Mouse (Mus musculus) ES-Bruce4 (cell line): ENCODE measurements around the gene Olfr1179. TPM values are rescaled to one million over a fixed set of nuclear protein-coding genes. Genes with fewer than 3 reads are reported as not detected.
"Not testable (repeated sequence)": the region's sequence is repeated elsewhere in the genome, so short reads cannot be mapped to it uniquely, and the experiment has no call there.

Source experiments
- H3K27ac ChIP-seq: 2 replicates; pipeline ENCODE4 v1.5.1; 2012; ENCODE audit warnings: low read length, inconsistent platforms; ENCODE audit not compliant: insufficient read depth
- H3K27me3 ChIP-seq: 2 replicates; pipeline ENCODE4 v1.6.1; 2012; ENCODE audit warnings: mild to moderate bottlenecking, low read length, inconsistent platforms; ENCODE audit not compliant: control insufficient read depth, poor library complexity, insufficient read depth, severe bottlenecking
- H3K36me3 ChIP-seq: 2 replicates; pipeline ENCODE4 v1.6.1; 2012; ENCODE audit warnings: inconsistent platforms, mild to moderate bottlenecking, low read length, moderate library complexity; ENCODE audit not compliant: control insufficient read depth, poor library complexity, insufficient read depth, severe bottlenecking
- H3K4me1 ChIP-seq: one replicate; pipeline ENCODE4 v1.8.1; 2011; ENCODE audit warnings: low read length; ENCODE audit not compliant: control insufficient read depth, insufficient read depth
- H3K4me3 ChIP-seq: 2 replicates; pipeline ENCODE4 v1.5.1; 2011; ENCODE audit warnings: low read depth, mild to moderate bottlenecking, low read length
- H3K9ac ChIP-seq: 2 replicates; pipeline ENCODE4 v1.6.1; 2012; ENCODE audit warnings: low read depth, mild to moderate bottlenecking, inconsistent platforms; ENCODE audit not compliant: poor library complexity, severe bottlenecking
- H3K9me3 ChIP-seq: replicated peaks from 2 replicates; pipeline ENCODE4 v1.6.1; 2012; ENCODE audit warnings: mild to moderate bottlenecking, low read length, inconsistent platforms; ENCODE audit not compliant: control insufficient read depth, poor library complexity, insufficient read depth, severe bottlenecking
- CTCF ChIP-seq: IDR thresholded peaks from one replicate; pipeline ENCODE4 v1.8.1; 2011; ENCODE audit warnings: low read depth, low read length
- EP300 ChIP-seq: IDR thresholded peaks from 2 replicates; pipeline ENCODE4 v1.6.1; 2011; ENCODE audit warnings: low read depth, low read length; ENCODE audit not compliant: insufficient read depth
- POLR2A ChIP-seq: IDR thresholded peaks from one replicate; pipeline ENCODE4 v1.8.1; 2011; ENCODE audit warnings: low read length; ENCODE audit not compliant: insufficient read depth
- polyA plus RNA-seq: library from polyadenylated mRNA; stranded (reverse); fragments of >200 nt; gene quantifications from 2 replicates; pipeline ENCODE4 v1.2.4, GENCODE M21; 2011; ENCODE audit warnings: low read depth; ENCODE audit not compliant: missing spikeins, insufficient read depth, insufficient read length

The Olfr1179 gene
- not detected in 2 replicates for polyA plus RNA-seq

GRCm38 (mm10) chr2:88406353-88406752 is at the start of gene Olfr1179:
Gene Olfr1179, minus strand, starts transcription at chr2:88406453.
- H3K9me3 ChIP-seq = no peaks in the 10 kb centered on the region
- no peak for TF ChIP-seq EP300
- TF ChIP-seq POLR2A = no peak
- no peak for TF ChIP-seq CTCF
- H3K4me3 ChIP-seq = no peak within 1 kb of the TSS
- H3K27ac ChIP-seq = no peak within 1 kb of the TSS
- H3K36me3 ChIP-seq = no peaks in the 10 kb centered on the region
- no peaks in the 10 kb centered on the region for H3K4me1 ChIP-seq
- no peak within 1 kb of the TSS for H3K9ac ChIP-seq
- no peaks in the 10 kb centered on the region for H3K27me3 ChIP-seq

- not testable (repeated sequence) for H3K36me3 ChIP-seq
Observed at GRCm38 (mm10) chr2:88454567-88454966, 48.3 kb upstream of the Olfr1179 start, which contains the start of gene Olfr1183. Gene Olfr1183, plus strand, starts transcription at chr2:88454867.

GRCm38 (mm10) chr2:88449031-88449430 is 42.8 kb upstream of the Olfr1179 start, which contains the start of gene Gm13757:
Gene Gm13757, minus strand, starts transcription at chr2:88449131.
- Histone ChIP-seq H3K9ac (no peak within 1 kb of the TSS), H3K4me1 (no peaks in the 10 kb centered on the region), H3K9me3 (no peaks in the 10 kb centered on the region), H3K27me3 (no peaks in the 10 kb centered on the region), H3K36me3 (no peaks in the 10 kb centered on the region), H3K4me3 (no peak within 1 kb of the TSS), H3K27ac (no peak within 1 kb of the TSS)
- TF ChIP-seq CTCF = no peak

More at GRCm38 (mm10) chr2:88454567-88454966, 48.3 kb upstream of the Olfr1179 start, which contains the start of gene Olfr1183:
- H3K4me1 ChIP-seq, H3K27ac ChIP-seq, H3K9me3 ChIP-seq, H3K9ac ChIP-seq, H3K27me3 ChIP-seq, H3K4me3 ChIP-seq: not testable (repeated sequence)

GRCm38 (mm10) chr2:88426071-88426470 is 19.8 kb upstream of the Olfr1179 start, which contains the start of gene Olfr1181:
Gene Olfr1181, minus strand, starts transcription at chr2:88426171.
- Histone ChIP-seq H3K9me3 (no peaks in the 10 kb centered on the region), H3K4me1 (no peaks in the 10 kb centered on the region), H3K36me3 (no peaks in the 10 kb centered on the region), H3K9ac (no peak within 1 kb of the TSS), H3K4me3 (no peak within 1 kb of the TSS), H3K27me3 (no peaks in the 10 kb centered on the region), H3K27ac (no peak within 1 kb of the TSS)
- no peak for TF ChIP-seq EP300

GRCm38 (mm10) chr2:88419051-88419450 is 12.8 kb upstream of the Olfr1179 start, which contains the start of gene Olfr1180:
Gene Olfr1180, minus strand, starts transcription at chr2:88419151.
- Histone ChIP-seq H3K27me3 (no peaks in the 10 kb centered on the region), H3K27ac (no peak within 1 kb of the TSS), H3K4me1 (no peaks in the 10 kb centered on the region), H3K9ac (no peak within 1 kb of the TSS), H3K4me3 (no peak within 1 kb of the TSS), H3K9me3 (no peaks in the 10 kb centered on the region), H3K36me3 (no peaks in the 10 kb centered on the region)
- TF ChIP-seq POLR2A = no peak
- no peak for TF ChIP-seq EP300
- TF ChIP-seq CTCF = no peak

GRCm38 (mm10) chr2:88386762-88387161 is 19.5 kb downstream of the Olfr1179 start, which contains the start of gene Olfr1178:
Gene Olfr1178, plus strand, starts transcription at chr2:88387062.
- Histone ChIP-seq H3K36me3 (no peaks in the 10 kb centered on the region), H3K27ac (no peak within 1 kb of the TSS), H3K27me3 (no peaks in the 10 kb centered on the region), H3K4me3 (no peak within 1 kb of the TSS), H3K9ac (no peak within 1 kb of the TSS), H3K4me1 (no peaks in the 10 kb centered on the region), H3K9me3 (no peaks in the 10 kb centered on the region)
- no peak for TF ChIP-seq EP300
- TF ChIP-seq POLR2A = no peak
- TF ChIP-seq CTCF = no peak
